8 mouse cellular contexts compared by ENCODE assay signal in genomic region chr14:118436791-118437155, GRCm38 (mm10).
A peak's percentile ranks its signal among the peaks of the same experiment; 100 is the strongest.
DNase-seq lines count a peak whose midpoint lies in the region; ATAC-seq and TF ChIP-seq lines count a peak whose summit lies in the region.

No protein-coding gene starts in this region.

- no peak for TF ChIP-seq POLR2A in olfactory bulb, adult 2 months (IDR thresholded peaks at IDR 0.05; ENCODE audit: insufficient read depth, low read depth, low read length)

- H3K9ac ChIP-seq in forebrain, embryonic 16.5 days (replicated peaks; ENCODE audit: low read depth, low read length): peak overlapping the region; percentile 61
- peak overlapping the region; percentile 43 for H3K9ac ChIP-seq in hindbrain, postnatal 0 days (replicated peaks; ENCODE audit: low read length)

- DNase-seq in layer of hippocampus, adult 2 months (ENCODE audit: low spot score in 2 of 2): peak; percentile 12 to 25
- no peak for DNase-seq in layer of hippocampus, adult 9-10 months (ENCODE audit: low spot score)
- peak; percentile 21 to 27 for DNase-seq in adrenal gland, postnatal 36 days
- peak; percentile 68 for DNase-seq in hindbrain, postnatal 0 days (ENCODE audit: low spot score)
- DNase-seq in liver: peak; percentile 26

- H3K4me2 ChIP-seq in forebrain, embryonic 16.5 days (ENCODE audit: low read length): peak overlapping the region; percentile 94
- peak overlapping the region; percentile 63 for H3K4me2 ChIP-seq in hindbrain, postnatal 0 days (ENCODE audit: low read depth, low read length)

- H3K4me3 ChIP-seq in layer of hippocampus, adult 2 months: peak overlapping the region; percentile 50
- H3K4me3 ChIP-seq in forebrain, embryonic 16.5 days (replicated peaks; ENCODE audit: low read length): peak overlapping the region; percentile 49
- H3K4me3 ChIP-seq in hindbrain, postnatal 0 days (ENCODE audit: low read length): peak overlapping the region; percentile 39
- peak overlapping the region; percentile 22 for H3K4me3 ChIP-seq in olfactory bulb, adult 2 months (ENCODE audit: insufficient read depth, low read depth, low read length)

- no peaks in the 10 kb centered on the region for H3K36me3 ChIP-seq in forebrain, embryonic 16.5 days (ENCODE audit: control insufficient read depth, insufficient read depth)
- H3K36me3 ChIP-seq in hindbrain, postnatal 0 days (ENCODE audit: insufficient read depth, low read length): no peaks in the 10 kb centered on the region

- peak overlapping the region; percentile 48; the same call in 1 of the 2 replicates for H3K27ac ChIP-seq in layer of hippocampus, adult 2 months
- H3K27ac ChIP-seq in forebrain, embryonic 16.5 days (ENCODE audit: low read length): no peak overlapping the region
- H3K27ac ChIP-seq in hindbrain, postnatal 0 days: peak overlapping the region; percentile 49; the same call in 1 of the 2 replicates
- H3K27ac ChIP-seq in olfactory bulb, adult 2 months (ENCODE audit: insufficient read depth, low read depth, low read length): no peak overlapping the region

- peaks cover 18% of the 10 kb centered on the region for H3K27me3 ChIP-seq in forebrain, embryonic 16.5 days (replicated peaks; ENCODE audit: control insufficient read depth, insufficient read depth, low read length)
- peaks cover 18% of the 10 kb centered on the region for H3K27me3 ChIP-seq in hindbrain, postnatal 0 days (ENCODE audit: insufficient read depth, low read length)

- H3K4me1 ChIP-seq in forebrain, embryonic 16.5 days (replicated peaks; ENCODE audit: control insufficient read depth, insufficient read depth, low read length): peaks cover 9% of the 10 kb centered on the region
- no peaks in the 10 kb centered on the region; the same call in 1 of the 2 replicates for H3K4me1 ChIP-seq in hindbrain, postnatal 0 days (ENCODE audit: insufficient read depth, low read length)
- peaks cover 10% of the 10 kb centered on the region; the same call in 1 of the 2 replicates for H3K4me1 ChIP-seq in olfactory bulb, adult 2 months (ENCODE audit: control insufficient read depth, insufficient read depth, low read length)

- 0% methylated on average over 31 of the region's 31 CpGs for WGBS in forebrain, embryonic 16.5 days
- WGBS in hindbrain, postnatal 0 days: under 1% methylated on average over 31 of the region's 31 CpGs
- under 1% methylated on average over 31 of the region's 31 CpGs for WGBS in olfactory bulb, adult 2 months

- peak; percentile 90 for ATAC-seq in forebrain, embryonic 16.5 days
- ATAC-seq in hindbrain, postnatal 0 days: peak; percentile 82
- ATAC-seq in CD4-positive, CD25-positive, alpha-beta regulatory T cell, adult 4 months: no peak

- no peaks in the 10 kb centered on the region for H3K9me3 ChIP-seq in forebrain, embryonic 16.5 days (ENCODE audit: control insufficient read depth, low read length)
- no peaks in the 10 kb centered on the region for H3K9me3 ChIP-seq in hindbrain, postnatal 0 days (ENCODE audit: low read length)

- TF ChIP-seq CTCF in layer of hippocampus, adult 2 months (conservative IDR thresholded peaks at IDR 0.05): peak; percentile 33
- TF ChIP-seq CTCF in hindbrain, postnatal 0 days (IDR thresholded peaks at IDR 0.05; ENCODE audit: low read depth): no peak
- no peak for TF ChIP-seq CTCF in olfactory bulb, adult 2 months (IDR thresholded peaks at IDR 0.05; ENCODE audit: insufficient read depth, low read depth, low read length)

Comparison
In these comparisons a context has a peak if more than half of its experiments do, and no peak if none do; other contexts are left out.
1. H3K27ac ChIP-seq: peak in layer of hippocampus, adult 2 months (single experiment) and hindbrain, postnatal 0 days (single experiment); none in forebrain, embryonic 16.5 days (single experiment) and olfactory bulb, adult 2 months (single experiment).
2. Peak in every context shown above with its lines, with median percentiles within 50 percentile points of each other: H3K4me3 ChIP-seq.